Mouse (Mus musculus) layer of hippocampus, postnatal 36 days (tissue): ENCODE results near the gene Tnik. TPM values are rescaled to one million over a fixed set of nuclear protein-coding genes. Genes with fewer than 3 reads are reported as not detected.

Experiments
- DNase-seq, 2 experiments: peaks; one replicate each; pipeline ENCODE4 v3.0.0; 2022
- microRNA-seq, 2 experiments: library from miRNA; unstranded; fragments of <30 nt; microRNA quantifications; one replicate each; pipeline ENCODE4 v1.2.0; 2021
- total RNA-seq, 2 experiments: library from RNA; stranded (reverse); gene quantifications; 2 replicates each; pipeline ENCODE4 v1.2.3; 2021

Gene Tnik
- total RNA-seq, 2 experiments from 2014 or later, result 197 to 209 TPM

GRCm38 (mm10) chr3:28722531-28722930 is 459.5 kb downstream of the Tnik start:
- DNase-seq, result no peak

DNA sequence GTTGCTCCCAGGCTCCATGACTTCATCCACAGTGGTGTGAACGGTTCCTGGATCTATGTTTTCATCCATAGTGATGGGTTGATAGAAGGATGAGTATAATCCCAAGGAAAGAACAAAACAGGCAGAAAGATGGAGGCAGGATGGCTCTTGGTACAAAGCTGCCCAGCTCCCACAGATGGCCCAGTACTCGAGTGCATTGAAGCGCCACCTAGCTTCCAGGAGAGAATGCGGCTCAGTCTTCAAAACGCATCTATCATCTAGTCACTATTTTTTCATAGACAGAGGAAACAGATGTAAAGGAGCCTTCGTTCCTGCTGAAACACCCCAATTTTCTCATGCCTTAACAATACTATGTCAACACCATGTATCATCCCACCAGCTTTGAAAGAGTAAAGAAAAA is 460.5 kb downstream of the Tnik start:
- no peak for DNase-seq

DNA sequence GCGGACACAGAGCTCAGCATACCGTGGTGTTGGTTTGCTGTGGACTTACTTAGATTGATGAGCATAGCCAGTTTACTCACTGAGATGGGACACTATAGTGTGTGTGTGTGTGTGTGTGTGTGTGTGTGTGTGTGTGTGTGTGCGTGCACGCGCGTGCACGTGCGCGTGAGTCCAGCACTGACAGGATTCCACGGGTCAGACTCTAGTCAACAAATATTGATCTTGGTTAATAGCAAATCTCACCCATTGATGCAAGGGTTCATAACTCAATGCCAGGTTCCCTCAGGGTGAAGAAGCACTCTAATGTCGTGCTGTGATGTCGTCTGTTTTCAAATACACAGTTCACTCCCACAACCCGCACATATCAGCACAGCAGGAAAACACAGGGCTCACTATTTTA is 462.2 kb downstream of the Tnik start:
- no peak for DNase-seq

Small RNA genes within 50 kb of the gene (microRNA-seq; reads per million reads assigned to microRNA genes)
- 0.21 to 1.5 reads per million in 2 experiments for gene Mir466q
